Mouse (Mus musculus) olfactory bulb, adult 2 months (tissue): ENCODE measurements around the gene Wt1.

Source experiments
- CTCF ChIP-seq: fragments of 200-500 bp; IDR thresholded peaks from 2 replicates; pipeline ENCODE4 v1.5.1; 2012; ENCODE audit warnings: low read depth, mild to moderate bottlenecking, low read length, moderate library complexity; ENCODE audit not compliant: insufficient read depth
- POLR2A ChIP-seq: fragments of 200-500 bp; IDR thresholded peaks from 2 replicates; pipeline ENCODE4 v1.6.1; 2012; ENCODE audit warnings: mild to moderate bottlenecking, low read depth, low read length, moderate library complexity; ENCODE audit not compliant: insufficient read depth

DNA sequence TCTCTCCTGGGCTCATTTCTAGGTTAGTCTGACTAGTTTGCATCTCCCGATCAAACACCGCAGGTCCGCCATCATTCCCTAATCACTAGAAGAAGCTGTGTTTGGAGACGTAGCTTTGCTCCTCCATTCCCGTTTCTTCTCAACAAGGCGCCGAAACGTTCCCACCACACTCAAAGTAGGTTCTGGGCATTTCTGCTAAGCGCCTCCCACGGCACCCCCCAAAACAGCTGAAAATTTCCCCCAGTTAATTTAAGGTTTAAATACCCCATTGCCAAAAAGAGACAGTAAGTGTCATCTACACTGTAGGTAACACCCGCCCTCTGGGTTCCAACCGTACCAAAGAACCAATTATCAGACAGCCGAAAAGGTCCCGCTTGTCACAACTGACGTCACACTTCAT, 688 bp upstream of the Wt1 start:
- TF ChIP-seq POLR2A (no peak), CTCF (no peak)
